Mouse (Mus musculus): Measurements from ENCODE around the gene Trmt61a.
"Not testable (repeated sequence)": the region's sequence is repeated elsewhere in the genome, so short reads cannot be mapped to it uniquely, and the experiment has no call there.

Gene Trmt61a

DNA sequence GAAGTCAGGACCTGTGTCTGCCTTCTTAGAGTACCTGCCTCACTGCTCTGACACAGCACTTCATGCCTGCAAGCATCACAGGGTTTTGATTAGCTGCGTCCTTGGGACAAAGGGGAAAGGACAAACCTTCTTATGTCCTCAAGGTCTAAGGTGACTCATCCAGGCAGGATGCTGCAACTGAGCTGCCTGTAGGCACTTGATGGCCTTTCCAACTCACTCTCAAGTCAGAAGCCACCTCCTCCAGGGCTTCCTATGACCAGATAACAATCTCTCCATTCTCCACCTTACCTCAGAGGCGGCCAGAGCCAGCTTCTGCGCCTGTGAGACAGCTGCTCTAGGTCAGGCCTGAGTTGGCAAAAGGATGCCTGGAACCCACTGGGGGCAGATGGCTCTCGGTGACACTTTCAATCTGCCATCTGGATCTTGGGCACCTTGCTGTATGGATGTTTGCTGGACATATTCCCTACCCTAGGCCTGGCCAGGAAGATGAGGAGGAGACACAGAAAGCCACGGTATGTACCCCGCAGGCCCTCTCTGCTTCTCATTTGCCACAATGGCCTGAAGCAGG lies 20.5 kb downstream of the Trmt61a start:
- no peak for DNase-seq

DNA sequence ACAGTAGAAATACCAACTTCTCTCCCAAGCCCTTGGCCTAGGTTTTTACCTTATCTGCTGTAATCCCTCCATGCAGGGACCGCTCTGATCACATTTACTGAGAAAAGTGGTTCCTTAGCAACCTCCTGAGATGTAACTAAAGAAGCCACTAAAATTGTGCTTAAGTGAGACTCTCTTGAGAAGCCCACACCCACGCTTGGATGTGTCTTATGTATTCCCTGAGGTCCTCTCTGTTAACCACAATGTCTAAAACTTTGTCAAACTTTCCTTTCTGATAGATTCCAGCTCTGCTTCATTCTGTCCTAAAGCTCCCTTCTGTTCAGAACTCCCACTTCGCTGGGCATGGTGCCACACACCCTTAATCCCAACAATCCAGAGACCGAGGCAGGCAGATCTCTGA lies 21.6 kb downstream of the Trmt61a start:
- no peak for DNase-seq

DNA sequence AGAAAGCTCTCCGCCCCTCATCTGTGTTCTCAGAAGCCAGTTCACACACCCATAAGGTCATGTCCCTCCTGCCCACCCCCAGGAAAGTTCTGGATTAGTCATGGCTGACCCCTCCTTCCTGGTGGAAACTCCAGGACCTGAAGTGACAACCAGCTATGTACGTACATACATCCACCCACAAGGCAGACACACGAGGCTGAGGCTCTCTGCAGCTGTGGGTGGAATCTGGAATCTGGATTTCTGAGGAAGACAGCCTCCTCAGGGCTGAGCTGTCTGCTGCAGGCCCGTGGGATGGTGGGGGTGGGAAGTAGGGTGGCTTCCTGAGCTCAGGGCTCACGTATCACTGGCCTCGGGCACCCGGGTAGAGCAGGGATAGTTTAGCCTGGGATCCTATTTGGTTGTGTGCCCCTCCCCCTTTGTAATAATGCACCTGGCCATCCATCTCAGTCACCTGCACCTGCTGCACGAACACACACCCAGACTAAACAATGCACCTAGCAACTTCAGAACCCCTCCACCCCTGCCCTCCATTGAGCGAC lies 23.1 kb downstream of the Trmt61a start:
- no peak for DNase-seq

DNA sequence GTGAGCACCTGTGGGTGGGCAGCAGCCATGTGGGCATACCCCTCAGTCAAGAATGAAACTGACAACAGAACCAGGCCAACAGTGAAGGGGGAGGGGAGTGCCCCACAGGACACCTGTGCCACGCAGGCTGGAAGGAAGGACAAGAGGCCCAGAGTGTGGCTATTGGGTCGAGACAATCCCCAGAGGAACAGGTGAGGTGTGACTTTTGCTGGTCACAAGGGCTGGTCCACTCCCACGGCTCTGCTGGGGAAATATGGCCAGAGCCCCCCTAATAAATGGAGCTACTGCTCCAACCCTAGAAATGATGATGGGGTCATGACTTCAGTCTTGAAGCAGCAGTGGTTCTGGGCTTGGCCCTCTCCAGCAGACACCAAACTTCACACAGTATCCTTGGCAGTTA lies 25.4 kb downstream of the Trmt61a start:
- no peak for DNase-seq

DNA sequence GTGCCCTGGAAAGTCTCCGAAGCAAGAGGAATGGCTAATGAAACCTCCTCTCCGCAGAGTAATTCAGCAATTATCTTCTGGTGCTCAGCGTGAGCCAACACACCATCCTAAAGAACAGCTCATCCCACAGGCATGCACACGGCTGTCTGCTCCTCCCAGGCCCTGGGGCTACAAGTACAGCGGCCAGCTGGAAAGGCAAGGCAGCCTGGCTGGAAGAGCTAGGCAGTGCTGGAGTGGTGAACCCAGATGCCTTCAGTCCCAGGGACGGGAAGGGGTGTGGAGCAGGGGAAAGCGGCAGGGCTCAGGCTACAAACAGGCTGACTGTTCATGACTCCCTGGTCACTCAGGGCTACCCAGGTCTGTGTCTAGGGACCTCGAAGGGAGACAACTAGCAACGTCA lies 26.7 kb downstream of the Trmt61a start:
- DNase-seq, result no peak

DNA sequence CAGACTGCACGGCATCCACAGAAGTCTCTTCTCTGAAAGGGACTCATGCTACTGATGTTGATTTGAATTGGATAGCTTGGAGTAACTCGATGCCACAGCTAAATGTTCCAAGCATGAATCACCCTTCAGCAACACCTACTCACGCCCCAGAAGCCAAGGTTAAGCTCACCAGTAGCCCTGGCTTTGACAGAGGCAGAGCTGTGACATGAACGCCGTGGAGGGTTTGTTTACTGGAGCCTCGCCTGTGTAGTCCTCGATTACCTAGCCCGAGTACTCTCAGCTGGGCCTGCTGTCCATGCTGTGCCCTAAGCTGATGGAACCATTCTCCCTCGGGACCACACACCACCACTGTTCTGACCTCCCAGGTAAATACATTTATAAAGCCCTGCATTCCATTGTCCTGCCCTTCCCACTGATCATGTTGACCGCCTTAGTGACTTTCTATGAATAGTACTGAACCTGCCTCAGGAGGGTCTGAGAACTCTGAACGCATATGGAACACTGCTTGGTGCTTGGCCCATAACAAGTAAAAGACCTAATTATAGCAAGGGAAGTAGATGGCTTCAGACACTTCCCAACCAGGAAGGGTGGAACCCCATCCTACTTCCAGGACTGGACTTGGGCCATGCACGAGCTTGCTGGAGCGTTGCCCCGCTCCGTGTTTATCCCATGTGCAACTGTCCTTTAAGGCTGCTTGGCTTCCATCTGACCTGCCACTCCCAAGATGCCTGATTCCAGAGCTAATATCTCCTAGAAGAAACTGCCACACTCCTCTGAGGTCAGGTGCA lies 27.5 kb downstream of the Trmt61a start:
- DNase-seq, result no peak

DNA sequence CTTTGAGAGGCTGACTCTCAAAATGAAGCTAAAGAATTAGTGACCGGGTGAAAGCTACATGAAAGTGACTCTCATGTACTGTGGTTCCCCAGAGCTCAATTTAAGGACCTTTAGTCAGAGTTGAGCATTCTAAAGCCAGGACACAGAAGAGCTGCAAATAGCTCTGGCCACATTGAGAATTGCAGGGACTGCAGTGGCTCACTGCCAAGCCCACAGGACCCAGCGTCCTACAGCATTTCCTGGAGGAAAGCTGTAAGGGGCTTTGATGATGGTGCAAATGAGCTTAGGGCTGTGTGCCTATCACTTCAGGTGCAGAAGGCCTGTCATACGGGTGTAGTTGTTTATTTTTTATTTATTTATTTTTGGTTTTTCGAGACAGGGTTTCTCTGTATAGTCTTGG lies 30.3 kb downstream of the Trmt61a start:
- no peak for DNase-seq

DNA sequence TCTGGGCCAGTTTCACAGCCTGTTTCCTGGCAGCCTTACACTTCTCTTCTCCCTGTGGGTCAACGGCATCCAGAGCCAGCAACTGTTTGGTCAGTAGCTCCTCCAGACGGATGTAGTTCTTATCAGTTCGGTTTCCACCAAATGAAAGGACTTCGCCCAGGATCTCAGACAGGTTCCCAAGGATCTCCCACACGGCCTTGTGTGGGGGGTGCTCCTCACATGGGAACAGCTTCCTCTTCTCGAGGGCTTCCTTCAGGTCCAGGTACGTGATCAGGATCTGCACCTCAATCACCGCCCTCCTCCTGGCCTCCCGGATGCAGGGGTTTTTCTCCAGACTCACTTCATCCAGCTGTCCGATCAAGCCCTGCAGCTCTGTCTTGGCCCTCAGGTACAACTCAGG lies 32.2 kb downstream of the Trmt61a start:
- no peak for DNase-seq

DNA sequence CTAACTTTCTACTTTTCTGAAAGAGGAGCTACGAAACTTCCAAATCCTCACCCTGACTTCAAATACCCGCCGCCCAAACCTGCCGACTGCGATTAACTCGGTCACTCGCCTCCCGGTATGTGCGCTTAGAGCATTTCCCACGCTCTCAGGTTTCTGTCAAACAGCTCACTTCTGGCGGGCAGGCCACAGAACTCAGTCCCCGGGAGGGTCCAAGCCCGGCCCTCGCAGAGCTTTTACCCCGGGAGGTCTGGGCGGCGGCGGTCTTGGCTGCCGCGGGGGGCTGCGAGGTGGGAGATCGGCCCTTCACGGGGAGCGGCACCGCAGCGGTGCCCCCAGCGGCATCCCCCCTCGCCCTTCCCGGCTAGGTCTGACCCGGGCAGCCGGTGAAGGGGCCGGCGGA lies 34.6 kb downstream of the Trmt61a start:
- peak in 1 of 2 experiments; percentile 22 for DNase-seq

DNA sequence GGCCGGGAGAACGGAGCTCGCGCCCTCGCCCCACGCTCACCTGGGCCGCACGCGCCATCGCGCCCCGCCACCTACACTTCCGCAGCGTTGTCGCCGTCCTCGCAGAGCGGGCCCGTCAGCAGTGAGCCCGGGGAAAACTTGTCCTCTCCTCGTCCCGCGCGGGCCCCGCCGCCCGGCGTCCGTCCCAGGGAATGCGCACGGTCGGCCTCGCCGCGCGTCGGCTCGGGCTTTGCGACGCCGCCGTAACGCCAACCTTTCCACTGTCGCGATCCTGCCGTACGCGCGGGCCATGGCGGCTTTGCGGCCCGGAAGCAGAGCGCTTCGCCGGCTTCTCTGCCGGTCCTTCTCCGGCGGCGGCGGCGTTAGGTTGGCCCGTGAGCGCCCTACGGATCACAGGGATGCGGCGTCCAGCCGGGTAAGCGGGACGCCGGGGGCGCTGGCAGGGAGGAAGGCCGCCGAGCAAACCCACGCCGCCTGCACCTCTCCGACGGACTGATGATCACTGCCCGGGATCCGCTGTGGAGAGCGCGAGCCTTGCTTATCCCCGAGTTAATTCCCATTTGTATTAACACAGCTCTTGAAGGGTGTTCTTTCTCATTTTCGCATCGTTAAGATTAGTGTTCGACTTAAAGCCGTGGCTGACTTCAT lies 35.2 kb downstream of the Trmt61a start, which contains the start of the genes Bag5 and Apopt1:
Gene Bag5, minus strand, starts transcription at position 254 of the 648 bp plus-strand sequence.
Gene Apopt1, plus strand, starts transcription at position 258 of the 648 bp plus-strand sequence.
- peak; percentile 90 to 91 for DNase-seq

DNA sequence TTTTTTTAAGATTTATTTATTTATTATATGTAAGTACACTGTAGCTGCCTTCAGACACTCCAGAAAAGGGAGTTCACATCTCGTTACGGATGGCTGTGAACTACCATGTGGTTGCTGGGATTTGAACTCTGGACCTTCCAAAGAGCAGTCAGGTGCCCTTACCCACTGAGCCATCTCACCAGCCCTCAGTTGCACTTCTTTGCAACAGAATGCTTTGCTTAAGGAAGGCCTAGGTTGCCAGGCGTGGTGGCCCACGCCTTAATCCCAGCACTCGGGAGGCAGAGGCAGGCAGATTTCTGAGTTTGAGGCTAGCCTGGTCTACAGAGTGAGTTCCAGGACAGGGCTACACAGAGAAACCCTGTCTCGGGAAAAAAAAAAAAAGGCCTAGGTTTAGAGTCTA lies 36.0 kb downstream of the Trmt61a start:
- DNase-seq, result not testable (repeated sequence)

DNA sequence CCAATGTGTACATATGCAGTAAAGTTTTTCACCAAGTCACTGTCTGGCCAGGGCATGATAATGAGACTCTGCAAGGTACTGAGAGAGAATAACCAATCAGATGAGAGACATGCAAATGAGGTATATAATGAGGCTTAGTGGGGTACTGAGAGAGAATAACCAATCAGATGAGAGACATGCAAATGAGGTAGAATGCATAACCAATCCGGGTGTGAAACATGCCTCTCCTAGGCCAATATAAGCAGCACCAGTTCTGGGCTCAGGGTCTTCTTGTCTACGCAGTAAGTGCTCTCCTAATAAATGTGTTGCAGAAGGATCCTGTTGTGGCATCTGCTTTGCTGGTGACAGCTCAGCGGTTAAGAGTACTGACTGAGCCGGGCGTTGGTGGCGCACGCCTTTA lies 38.6 kb downstream of the Trmt61a start:
- DNase-seq, result no peak

DNA sequence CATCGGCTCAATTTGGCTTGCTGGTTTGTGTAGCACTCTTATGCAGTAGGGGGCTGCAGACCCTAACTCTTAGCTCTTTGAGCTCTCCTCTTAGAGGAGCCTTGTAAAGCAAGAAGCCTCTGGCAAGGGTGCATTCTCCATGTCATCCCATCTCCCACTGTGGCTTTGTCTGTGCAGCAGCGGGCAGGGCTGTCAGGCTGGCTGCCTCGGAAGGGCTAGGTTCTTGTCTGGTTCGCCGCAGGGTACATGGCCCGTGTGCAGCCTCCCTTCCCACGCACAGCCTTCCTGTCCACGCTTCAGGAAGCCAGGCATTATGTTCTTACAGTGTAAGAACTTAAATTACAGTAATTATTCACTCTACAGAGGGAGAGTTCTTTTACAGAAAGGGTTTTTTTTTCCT lies 40.8 kb downstream of the Trmt61a start:
- no peak for DNase-seq

DNA sequence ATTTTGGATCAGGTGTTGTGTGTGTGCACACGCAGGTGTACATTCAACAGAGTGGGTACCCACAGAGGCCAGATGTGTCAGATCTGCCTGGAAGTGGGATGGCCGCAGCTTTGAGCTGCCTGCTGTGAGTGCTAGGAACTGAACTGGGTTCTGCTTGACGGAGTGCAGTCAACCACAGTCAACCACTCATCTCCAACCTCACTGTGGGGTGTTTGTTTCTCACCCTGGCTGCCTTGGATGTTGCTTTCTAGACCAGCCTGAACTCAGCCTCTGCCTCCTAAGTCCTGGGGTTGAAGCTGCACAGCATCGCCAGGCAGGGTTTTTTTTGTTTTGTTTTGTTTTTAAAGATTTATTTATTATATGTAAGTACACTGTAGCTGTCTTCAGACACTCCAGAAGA lies 42.3 kb downstream of the Trmt61a start:
- DNase-seq, result no peak

DNA sequence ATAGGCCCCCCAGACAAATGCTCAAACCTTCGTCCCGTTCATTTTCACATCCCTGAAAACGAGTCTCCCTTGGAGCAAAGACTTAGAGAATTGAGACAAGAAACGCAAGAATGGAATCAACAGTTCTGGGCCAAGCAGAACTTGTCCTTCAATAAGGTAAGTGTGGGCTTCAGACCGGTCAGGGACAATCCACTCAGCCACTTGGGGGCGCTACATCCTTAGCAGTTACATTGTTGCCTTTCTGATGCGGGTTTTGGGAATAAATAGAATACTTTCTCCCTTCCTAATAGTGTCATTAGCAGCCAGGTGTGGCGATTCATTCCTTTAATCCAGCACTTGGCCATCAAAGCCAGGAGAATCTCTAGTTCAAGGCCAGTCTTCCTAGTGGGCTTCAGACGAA lies 44.7 kb downstream of the Trmt61a start:
- DNase-seq, result peak; percentile 73

DNA sequence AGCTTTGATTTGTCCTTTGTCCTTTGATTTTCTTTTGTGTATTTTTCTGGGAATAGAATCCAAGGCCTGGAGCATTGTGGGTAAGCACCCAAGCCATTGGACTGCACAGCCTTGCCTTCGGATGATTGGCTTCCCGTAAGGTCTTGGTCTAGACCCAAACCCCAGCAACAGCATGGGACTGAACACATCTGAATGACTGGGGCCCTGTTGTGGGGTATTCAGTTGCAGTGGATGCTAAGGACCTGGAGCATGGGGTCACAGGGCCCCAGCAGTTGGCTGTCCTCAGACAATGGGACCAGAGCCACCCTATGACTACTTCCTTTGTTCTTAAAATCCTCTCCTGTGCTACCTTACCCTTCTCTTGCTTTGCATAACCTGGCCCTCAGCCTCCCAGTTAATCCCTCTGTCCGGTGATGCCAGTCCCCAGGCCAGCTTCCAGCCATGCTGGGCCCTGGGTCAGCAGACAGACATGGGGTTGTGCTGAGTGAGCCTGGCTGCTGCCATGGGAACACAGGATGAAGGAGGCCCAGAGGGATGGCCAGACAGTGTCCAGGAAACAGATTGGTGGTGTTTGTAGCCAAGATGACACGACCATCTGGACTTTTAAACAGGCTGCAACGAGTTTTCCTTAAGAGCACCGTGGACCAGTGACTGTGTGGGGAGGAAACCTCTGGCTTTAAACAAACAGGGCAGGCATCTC lies 46.9 kb downstream of the Trmt61a start:
- DNase-seq, result no peak

DNA sequence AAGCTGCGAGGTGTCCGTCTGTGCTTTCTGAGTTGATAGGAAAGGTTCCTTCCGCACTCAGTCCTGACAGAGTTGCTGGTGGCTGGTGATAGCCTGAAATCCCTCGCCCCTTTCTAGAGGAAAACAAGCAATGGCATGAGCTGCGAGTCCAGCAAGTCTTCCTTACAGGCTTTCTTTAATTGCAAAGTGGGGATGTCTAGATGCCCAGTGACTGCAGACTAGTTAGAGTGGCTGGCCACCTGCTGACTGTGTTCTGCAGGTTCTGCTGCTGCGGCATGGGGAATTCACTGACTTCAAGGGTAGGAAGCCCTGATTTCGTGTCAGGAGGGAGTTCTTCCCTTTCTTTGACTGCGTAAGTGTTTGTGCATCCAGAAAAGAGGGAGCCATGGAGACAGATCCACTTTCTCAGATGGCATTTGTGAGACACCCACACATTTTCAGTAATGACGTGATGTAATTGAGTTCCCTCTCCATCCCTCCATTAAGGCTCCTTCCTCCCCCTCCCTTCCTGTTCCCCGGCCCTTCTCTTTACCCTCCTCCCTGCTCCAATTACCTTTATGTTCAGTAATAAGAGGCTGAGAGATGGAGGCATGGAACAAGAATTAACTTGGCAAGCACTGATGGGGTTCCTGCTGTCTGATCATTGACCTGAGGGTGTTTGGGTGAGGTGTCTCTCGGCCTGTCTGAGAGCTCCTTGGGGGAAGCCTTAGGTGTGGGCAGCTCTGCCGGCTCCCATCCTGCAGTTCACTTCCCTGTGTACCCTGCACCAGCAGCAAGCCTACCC lies 47.6 kb downstream of the Trmt61a start:
- DNase-seq, result no peak

DNA sequence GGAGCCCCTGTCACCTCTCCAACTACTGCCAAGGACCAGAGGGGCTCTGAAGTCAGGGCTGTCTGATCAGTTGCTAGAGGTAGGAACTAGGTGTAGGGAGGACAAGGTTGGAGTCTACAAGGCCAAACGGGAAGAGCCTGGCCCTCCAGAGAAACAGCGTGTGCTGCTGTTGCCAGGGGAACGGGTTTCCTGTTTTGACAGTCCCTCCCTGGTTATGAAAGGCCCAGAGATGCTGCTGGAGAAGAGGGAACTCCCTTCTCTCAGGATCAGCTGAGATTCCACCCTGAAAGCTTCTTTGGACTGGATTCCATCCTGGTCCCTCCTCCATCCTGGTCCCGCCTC lies 48.2 kb downstream of the Trmt61a start:
- DNase-seq, result no peak

DNA sequence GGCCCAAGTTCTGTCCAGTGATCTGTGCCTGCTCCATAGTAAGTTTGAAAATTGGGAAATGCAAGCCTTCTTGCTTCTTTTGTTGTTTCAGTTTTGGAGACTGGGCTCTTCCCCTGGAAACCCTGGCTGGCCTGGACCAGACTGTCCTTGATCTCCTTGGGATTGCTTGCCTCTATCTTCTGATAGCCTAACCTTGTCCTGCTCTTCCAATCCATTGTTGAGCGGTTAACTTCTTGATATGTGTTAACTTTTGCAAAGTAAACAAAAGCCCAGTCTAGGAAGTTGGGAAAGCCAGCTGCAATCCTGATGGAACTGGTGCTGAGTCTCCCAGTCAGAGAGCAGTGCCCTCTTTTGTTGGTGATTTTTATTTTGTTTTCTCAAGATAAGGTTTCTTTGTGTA lies 50.1 kb downstream of the Trmt61a start:
- DNase-seq, result no peak

DNA sequence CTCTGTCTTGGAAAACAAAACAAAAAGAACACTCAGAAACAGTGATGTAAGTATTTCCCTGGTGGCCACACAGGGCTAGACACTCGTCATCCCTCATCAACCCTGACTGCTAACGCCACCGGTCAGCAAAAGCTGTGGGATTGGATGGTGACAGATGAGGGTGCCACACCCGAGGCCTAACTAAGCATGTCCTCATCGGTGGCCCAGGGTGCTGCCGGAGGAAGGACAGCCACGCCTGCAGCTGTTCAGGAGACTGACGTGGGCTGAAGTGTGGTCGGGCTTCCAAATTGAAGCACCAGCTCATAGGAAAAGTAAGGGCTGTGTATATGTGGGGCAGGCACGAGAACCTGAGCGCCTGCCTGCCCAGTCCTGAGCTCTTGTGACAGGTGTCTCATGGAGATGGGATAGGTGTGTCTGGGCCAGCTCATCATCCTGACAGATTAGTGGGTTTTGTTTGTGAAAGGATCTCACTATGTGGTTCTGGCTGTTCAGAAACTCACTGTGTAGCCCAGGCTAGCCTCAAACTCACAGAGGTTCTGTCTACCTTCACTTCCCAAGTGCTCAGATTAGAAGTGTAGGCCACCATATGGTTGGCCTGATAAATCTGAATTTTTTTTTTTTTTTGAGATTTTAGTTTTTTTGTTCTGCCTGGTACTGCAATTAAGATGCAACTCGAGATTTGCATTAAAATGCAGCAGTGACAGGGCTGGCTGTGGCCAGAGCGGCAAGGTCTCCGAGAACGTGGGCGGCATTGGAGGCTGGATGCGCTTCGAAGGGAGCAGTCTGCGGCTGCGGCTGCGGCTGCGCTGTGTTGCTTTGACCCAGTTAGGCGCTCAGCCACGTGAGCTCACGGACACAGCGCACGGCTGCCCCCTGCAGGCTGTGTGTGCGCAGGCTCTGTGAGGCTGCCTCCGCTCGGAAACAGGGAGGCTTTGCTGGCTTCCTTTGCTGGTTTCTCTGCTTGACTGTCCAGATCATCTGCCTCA lies 54.2 kb downstream of the Trmt61a start:
- DNase-seq, result peak; percentile 86 to 87

DNA sequence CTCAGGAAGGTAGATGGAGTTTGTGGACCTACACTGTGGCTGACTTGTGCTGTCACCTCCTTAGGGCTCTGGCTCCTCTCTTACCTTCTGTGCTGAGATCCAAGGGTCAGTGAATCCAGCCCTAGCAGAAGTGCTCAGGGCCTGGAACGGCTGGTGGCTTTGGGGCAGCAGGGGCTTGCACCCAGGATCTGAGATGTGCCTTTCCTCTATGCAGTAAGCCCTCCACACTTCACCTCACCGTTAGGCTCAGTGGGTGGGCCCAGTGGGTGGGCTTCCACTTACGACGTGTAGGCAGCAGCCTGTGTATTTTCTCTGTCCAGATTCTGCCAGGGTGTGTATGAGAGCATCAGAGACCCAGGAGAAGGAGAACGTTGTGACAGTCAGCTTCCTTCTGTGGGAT lies 55.0 kb downstream of the Trmt61a start:
- no peak for DNase-seq

Data from B cell, adult 2 months (primary cell).